Mouse (Mus musculus) kidney, embryonic 16.5 days (tissue): ENCODE data around the gene Mast3. TPM values are rescaled to one million over a fixed set of nuclear protein-coding genes. Genes with fewer than 3 reads are reported as not detected.

ENCODE experiments used
- ATAC-seq: fragments of 200-750 bp; cut with Nextera tagmentation; 2 replicates; pipeline ENCODE4 v1.8.0; 2017; ENCODE audit warnings: moderate TSS enrichment; ENCODE audit not compliant: low FRiP score, low TSS enrichment
- H3K27ac ChIP-seq: fragments of 300-500 bp; sonication (generic); 2 replicates; pipeline ENCODE4 v1.5.1; 2014; ENCODE audit warnings: low read length
- H3K27me3 ChIP-seq: fragments of 300-500 bp; sonication (generic); 2 replicates; pipeline ENCODE4 v1.6.1; 2014; ENCODE audit warnings: low read length, control low read depth, mixed read lengths; ENCODE audit not compliant: insufficient read depth
- H3K36me3 ChIP-seq: fragments of 300-500 bp; sonication (generic); 2 replicates; pipeline ENCODE4 v1.6.1; 2014; ENCODE audit warnings: low read length, control low read depth, mixed read lengths; ENCODE audit not compliant: insufficient read depth
- H3K4me1 ChIP-seq: fragments of 300-500 bp; sonication (generic); 2 replicates; pipeline ENCODE4 v1.6.1; 2014; ENCODE audit warnings: low read length, control low read depth, mixed read lengths; ENCODE audit not compliant: insufficient read depth
- H3K4me2 ChIP-seq: fragments of 300-500 bp; sonication (generic); replicated peaks from 2 replicates; pipeline ENCODE4 v1.6.1; 2014; ENCODE audit warnings: low read depth, low read length
- H3K4me3 ChIP-seq: fragments of 300-500 bp; sonication (generic); 2 replicates; pipeline ENCODE4 v1.5.1; 2014; ENCODE audit warnings: mild to moderate bottlenecking, low read length
- H3K9ac ChIP-seq: fragments of 300-500 bp; sonication (generic); replicated peaks from 2 replicates; pipeline ENCODE4 v1.6.1; 2014; ENCODE audit warnings: low read length
- H3K9me3 ChIP-seq: fragments of 300-500 bp; sonication (generic); 2 replicates; pipeline ENCODE4 v1.6.1; 2016; ENCODE audit warnings: low read length, control low read depth
- WGBS: fragments of 180-500 bp; shearing (Covaris S2); extraction: QIAGEN DNeasy Blood & Tissue Kit; methylation state at CpG from one replicate; pipeline ENCODE4 v1.1.7; 2014; 5-methylcytosine and 5-hydroxymethylcytosine counted together
- polyA plus RNA-seq: library from polyadenylated mRNA; unstranded; fragments of >200 nt; fragmentation: Nextera tagmentation; extraction: Ambion mirVana; gene quantifications from 2 replicates; pipeline ENCODE4 v1.2.1, GENCODE M21; 2015

Mast3 gene
- polyA plus RNA-seq, 1 experiment from 2014 or later, result 16.2 TPM

DNA sequence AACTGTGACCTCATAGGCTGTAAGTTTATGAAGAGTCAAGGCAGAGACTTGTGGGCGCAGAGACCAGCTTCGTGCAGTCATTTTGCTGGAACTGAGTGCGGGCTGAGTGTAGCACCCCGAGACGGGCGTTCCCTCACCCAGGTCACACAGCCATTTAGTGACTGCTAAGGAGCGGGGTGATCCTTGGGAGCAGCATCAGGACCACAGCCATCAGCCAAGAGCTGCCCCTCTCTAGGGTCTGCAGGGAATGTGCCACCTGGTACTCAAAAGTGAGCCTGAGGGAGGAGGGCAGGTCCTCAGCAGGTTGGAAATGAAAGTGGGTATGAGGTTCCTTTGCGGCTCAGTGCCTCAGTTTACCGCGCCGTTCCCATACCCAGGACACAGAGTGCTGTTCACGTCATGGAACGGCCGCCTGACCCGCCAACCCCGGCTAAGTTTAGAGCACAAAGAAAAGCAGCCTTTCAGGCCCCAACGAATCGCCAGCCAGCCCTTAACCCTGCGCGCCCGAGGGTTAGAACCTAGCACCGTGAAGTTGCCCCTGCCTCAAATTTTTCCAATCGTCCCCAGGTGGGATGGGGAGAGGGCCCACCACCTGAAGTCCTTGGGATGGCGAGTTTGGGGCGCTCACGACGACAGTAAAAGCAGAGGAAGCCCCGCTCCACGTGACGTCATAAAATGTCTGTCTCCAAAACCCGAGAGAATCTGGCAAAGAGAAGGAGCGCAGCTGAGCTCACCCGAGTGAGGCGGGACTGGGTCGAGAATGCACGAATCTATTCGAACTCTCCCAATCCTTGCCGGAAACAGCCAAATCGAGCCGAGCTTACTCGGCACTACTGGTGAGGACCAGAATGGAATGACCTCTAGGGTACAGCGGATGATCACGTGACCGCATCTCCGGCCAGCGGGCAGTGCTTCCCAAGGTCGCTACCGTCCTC is 60.9 kb downstream of the Mast3 start:
- peak; percentile 20 for ATAC-seq
- H3K4me2 ChIP-seq, result peak overlapping the region; percentile 59
- peaks cover 23% of the 10 kb centered on the region for H3K4me1 ChIP-seq
- no peaks in the 10 kb centered on the region for H3K36me3 ChIP-seq
- H3K27ac ChIP-seq, result no peak overlapping the region
- H3K9ac ChIP-seq, result peak overlapping the region; percentile 58
- 4% methylated on average over 48 of the region's 48 CpGs for WGBS
- H3K4me3 ChIP-seq, result peak overlapping the region; percentile 38
- peaks cover 64% of the 10 kb centered on the region for H3K27me3 ChIP-seq
- no peaks in the 10 kb centered on the region for H3K9me3 ChIP-seq

- ATAC-seq, result no peak
- 3% methylated on average over 38 of the region's 38 CpGs for WGBS
These were observed 61.7 kb downstream of the Mast3 start for GRCm38 (mm10) chr8:70742981-70743655.

GRCm38 (mm10) chr8:70742176-70742575 is 62.7 kb downstream of the Mast3 start:
- Histone ChIP-seq H3K4me3 (no peak overlapping the region), H3K9ac (no peak overlapping the region), H3K36me3 (no peaks in the 10 kb centered on the region), H3K27ac (no peak overlapping the region), H3K9me3 (no peaks in the 10 kb centered on the region), H3K4me2 (no peak overlapping the region), H3K27me3 (peaks cover 55% of the 10 kb centered on the region), H3K4me1 (peaks cover 22% of the 10 kb centered on the region)
- 55% methylated on average over 11 of the region's 11 CpGs for WGBS
- no peak for ATAC-seq

More at GRCm38 (mm10) chr8:70742981-70743655, 61.7 kb downstream of the Mast3 start:
- peak overlapping the region; percentile 59 for H3K4me2 ChIP-seq
- H3K36me3 ChIP-seq, result no peaks in the 10 kb centered on the region
- H3K4me3 ChIP-seq, result peak overlapping the region; percentile 38
- H3K4me1 ChIP-seq, result peaks cover 23% of the 10 kb centered on the region
- peak overlapping the region; percentile 58; the same call in 1 of the 2 replicates for H3K9ac ChIP-seq
- H3K27me3 ChIP-seq, result peaks cover 59% of the 10 kb centered on the region
- H3K27ac ChIP-seq, result no peak overlapping the region
- H3K9me3 ChIP-seq, result no peaks in the 10 kb centered on the region

DNA sequence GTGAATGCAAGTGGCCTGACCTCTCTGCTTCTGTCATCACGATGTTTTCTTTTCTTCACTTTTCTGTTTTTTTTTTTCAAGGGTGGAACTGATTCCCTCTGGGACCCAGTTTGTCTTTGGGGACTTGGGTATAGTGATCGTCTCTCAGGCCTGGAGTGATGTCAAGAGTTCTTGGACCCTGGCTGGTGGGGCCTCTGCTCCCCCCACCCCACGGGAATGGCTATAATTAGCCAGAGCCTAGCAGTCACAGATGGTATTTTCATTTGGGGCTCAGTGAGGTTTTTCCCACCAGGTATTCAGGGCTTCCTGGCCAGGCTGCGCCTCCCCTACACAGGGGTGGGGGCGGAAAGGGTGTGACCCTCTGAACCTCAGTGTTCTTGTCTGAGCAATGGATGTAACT is 63.2 kb downstream of the Mast3 start:
- 44% methylated on average over 5 of the region's 5 CpGs for WGBS
- H3K27me3 ChIP-seq, result peaks cover 55% of the 10 kb centered on the region
- no peaks in the 10 kb centered on the region for H3K9me3 ChIP-seq
- no peak overlapping the region for H3K27ac ChIP-seq
- H3K4me1 ChIP-seq, result peaks cover 19% of the 10 kb centered on the region
- H3K4me2 ChIP-seq, result no peak overlapping the region
- no peaks in the 10 kb centered on the region for H3K36me3 ChIP-seq
- no peak overlapping the region for H3K4me3 ChIP-seq
- no peak for ATAC-seq
- H3K9ac ChIP-seq, result no peak overlapping the region

DNA sequence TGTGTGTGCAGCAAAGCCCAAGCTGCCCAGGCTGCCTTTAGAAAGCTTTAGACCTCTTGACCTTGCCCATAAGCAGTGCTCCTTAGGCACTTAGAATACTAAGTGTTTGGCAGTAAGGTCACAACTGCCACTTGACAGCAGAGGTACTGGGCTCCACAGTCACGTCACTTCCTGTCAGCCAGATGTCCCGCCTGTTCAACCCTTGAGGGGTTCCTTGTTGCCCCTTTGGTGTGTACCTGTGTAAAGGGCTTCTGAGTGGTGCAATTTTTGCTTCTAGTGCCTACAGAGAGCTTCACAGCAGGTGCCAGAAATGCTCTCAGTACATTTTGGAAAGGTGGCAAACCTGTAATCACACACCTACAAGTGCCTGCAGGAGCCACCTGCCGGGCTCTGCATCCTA is 66.6 kb downstream of the Mast3 start:
- H3K27me3 ChIP-seq, result peaks cover 26% of the 10 kb centered on the region
- H3K36me3 ChIP-seq, result no peaks in the 10 kb centered on the region
- no peak overlapping the region for H3K27ac ChIP-seq
- no peaks in the 10 kb centered on the region for H3K9me3 ChIP-seq
- peaks cover 8% of the 10 kb centered on the region for H3K4me1 ChIP-seq
- no peak overlapping the region for H3K4me3 ChIP-seq
- ATAC-seq, result no peak
- no peak overlapping the region for H3K4me2 ChIP-seq
- WGBS, result 53% methylated on average over 3 of the region's 3 CpGs
- H3K9ac ChIP-seq, result no peak overlapping the region

GRCm38 (mm10) chr8:70737705-70738104 is 67.1 kb downstream of the Mast3 start:
- WGBS, result 70% methylated on average over 5 of the region's 5 CpGs

DNA sequence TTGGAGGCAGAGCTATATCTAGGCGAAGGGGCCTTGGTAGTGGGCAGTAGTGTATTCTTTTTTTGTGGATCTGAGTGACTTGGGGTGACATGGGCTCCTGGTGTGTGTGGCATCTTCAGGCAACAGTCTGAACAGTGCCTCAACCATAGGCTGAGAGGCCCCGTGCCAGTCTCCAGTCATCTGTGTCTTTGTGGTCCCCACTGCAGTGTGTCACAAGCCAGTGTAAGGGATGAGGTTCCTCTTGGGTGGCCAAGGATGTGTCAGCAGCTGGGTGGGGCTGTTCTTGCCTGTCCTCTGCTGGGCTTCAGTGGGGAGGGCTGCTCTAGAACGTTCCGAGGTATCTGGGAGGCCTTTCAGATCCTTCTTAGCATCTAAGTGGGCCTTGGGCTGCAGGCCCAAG is 73.9 kb downstream of the Mast3 start:
- H3K4me2 ChIP-seq, result no peak overlapping the region
- peaks cover 7% of the 10 kb centered on the region; the same call in 1 of the 2 replicates for H3K27me3 ChIP-seq
- H3K4me3 ChIP-seq, result no peak overlapping the region
- H3K27ac ChIP-seq, result no peak overlapping the region
- H3K9ac ChIP-seq, result no peak overlapping the region
- H3K36me3 ChIP-seq, result no peaks in the 10 kb centered on the region
- H3K9me3 ChIP-seq, result no peaks in the 10 kb centered on the region
- ATAC-seq, result no peak
- 0 out of 2 replicates have a peak, but pooled peaks cover 6% of the 10 kb centered on the region for H3K4me1 ChIP-seq
- 75% methylated on average over 4 of the region's 4 CpGs for WGBS

More at GRCm38 (mm10) chr8:70737705-70738104, 67.1 kb downstream of the Mast3 start:
- ATAC-seq, result no peak
- Histone ChIP-seq H3K27me3 (peaks cover 22% of the 10 kb centered on the region), H3K27ac (no peak overlapping the region), H3K36me3 (no peaks in the 10 kb centered on the region), H3K9me3 (no peaks in the 10 kb centered on the region), H3K9ac (no peak overlapping the region), H3K4me3 (no peak overlapping the region), H3K4me1 (peaks cover 6% of the 10 kb centered on the region; the same call in 1 of the 2 replicates), H3K4me2 (no peak overlapping the region)

GRCm38 (mm10) chr8:70729808-70730475 is 74.9 kb downstream of the Mast3 start:
- Histone ChIP-seq H3K4me2 (peak overlapping the region; percentile 60), H3K9ac (peak overlapping the region; percentile 53), H3K4me1 (peaks cover 9% of the 10 kb centered on the region; the same call in 1 of the 2 replicates), H3K9me3 (no peaks in the 10 kb centered on the region), H3K4me3 (peak overlapping the region; percentile 41), H3K36me3 (no peaks in the 10 kb centered on the region), H3K27ac (no peak overlapping the region), H3K27me3 (peaks cover 5% of the 10 kb centered on the region; the same call in 1 of the 2 replicates)
- WGBS, result 3% methylated on average over 34 of the region's 34 CpGs
- peak; percentile 69 for ATAC-seq
